Mouse (Mus musculus) cerebellum, adult 2 months (tissue): ENCODE measurements around the gene Prss54.

ENCODE experiments used
- CTCF ChIP-seq: fragments of 200-500 bp; IDR thresholded peaks from 2 replicates; pipeline ENCODE4 v1.5.1; 2011; ENCODE audit warnings: low read depth, mild to moderate bottlenecking, control low read depth, low read length, moderate library complexity, borderline replicate concordance; ENCODE audit not compliant: insufficient read depth
- POLR2A ChIP-seq: fragments of 200-500 bp; IDR thresholded peaks from 2 replicates; pipeline ENCODE4 v1.6.1; 2011; ENCODE audit warnings: low read length, control low read depth, borderline replicate concordance; ENCODE audit not compliant: insufficient read depth

DNA sequence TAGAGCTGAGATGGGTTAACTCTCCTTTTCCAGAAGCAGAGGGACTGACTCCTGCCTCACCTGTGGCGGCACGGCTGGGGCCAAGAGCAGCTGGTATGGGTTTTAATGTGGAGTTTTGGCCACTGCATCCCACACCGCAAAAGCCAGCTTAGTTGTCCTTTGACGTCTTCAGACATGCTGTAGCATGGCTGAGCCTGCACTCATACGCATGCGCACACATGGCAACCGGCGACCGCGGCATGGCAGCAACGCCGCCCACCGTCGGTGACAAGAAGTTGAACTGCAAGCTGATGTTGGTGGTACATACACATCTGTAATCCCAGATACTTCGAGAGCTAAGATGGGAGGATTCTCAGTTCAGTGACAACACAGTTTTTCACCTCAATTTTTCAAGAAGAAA is 25.2 kb upstream of the Prss54 start:
- TF ChIP-seq POLR2A, result no peak
- no peak for TF ChIP-seq CTCF
